Mouse (Mus musculus): ENCODE results near the gene Slc22a15. TPM values are rescaled to one million over a fixed set of nuclear protein-coding genes. Genes with fewer than 3 reads are reported as not detected.

The Slc22a15 gene
- polyA plus RNA-seq (2016; fragmentation: Nextera tagmentation; extraction: Ambion mirVana), result 6.3 and 6.4 TPM in 2 replicates

DNA sequence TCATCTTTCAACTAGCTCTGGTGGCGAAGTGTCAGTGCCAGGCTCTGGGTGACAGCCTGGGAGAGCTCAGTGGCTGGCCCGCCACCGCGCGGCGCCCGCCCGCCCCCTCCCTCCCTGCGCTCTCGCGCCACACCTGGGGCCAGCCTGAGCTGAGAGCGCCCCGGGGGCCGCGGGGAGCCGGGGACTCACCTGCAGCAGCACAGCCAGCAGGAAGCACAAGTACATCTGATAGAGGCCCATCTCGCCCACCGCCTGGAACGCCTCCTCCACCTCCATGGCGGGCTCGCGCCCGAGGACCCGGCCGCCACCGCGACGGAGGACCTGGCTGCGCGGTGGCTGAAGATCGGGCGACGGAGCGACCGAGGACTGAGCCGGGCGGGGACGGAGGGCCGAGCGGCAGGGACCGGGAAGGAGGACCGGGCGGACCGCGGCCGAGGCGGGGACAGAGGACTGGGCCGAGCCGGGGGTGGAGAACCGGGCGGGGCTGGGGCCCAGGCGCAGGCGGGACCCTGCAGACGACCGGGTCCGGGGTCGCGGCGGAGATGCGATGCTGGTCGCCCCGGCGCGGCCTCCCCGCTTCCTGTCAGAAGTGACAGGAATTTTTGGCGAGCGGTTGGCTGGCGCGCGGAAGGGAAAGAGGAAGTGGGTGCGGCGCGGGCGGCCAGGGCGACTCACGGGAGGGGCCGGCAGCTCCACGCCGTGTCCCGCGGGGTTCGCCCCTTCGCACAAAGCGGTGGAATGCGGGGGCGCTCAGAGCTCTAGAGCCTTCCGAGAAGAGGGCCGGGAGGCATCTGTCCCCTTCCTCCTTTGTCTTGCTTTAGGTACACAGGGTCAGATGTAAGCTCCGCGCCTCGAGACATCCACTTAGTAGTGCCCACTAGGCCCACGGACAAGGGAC is at the start of gene Slc22a15:
Slc22a15 (minus strand) TSS at position 611 of the 898 bp plus-strand sequence.
- peak within 1 kb of the TSS; percentile 81 for H3K4me3 ChIP-seq (replicated peaks)
- no peaks in the 10 kb centered on the region for H3K27me3 ChIP-seq
- H3K4me1 ChIP-seq, result peaks cover 22% of the 10 kb centered on the region
- H3K36me3 ChIP-seq (replicated peaks), result no peaks in the 10 kb centered on the region
- no peaks in the 10 kb centered on the region for H3K9me3 ChIP-seq
- WGBS, result under 1% methylated on average over 91 of the region's 92 CpGs
- H3K4me2 ChIP-seq, result peak within 1 kb of the TSS; percentile 66
- peak; percentile 86 for ATAC-seq (ENCODE audit: low FRiP score)
- H3K27ac ChIP-seq, result peak within 1 kb of the TSS; percentile 91
- H3K9ac ChIP-seq, result peak within 1 kb of the TSS; percentile 92

DNA sequence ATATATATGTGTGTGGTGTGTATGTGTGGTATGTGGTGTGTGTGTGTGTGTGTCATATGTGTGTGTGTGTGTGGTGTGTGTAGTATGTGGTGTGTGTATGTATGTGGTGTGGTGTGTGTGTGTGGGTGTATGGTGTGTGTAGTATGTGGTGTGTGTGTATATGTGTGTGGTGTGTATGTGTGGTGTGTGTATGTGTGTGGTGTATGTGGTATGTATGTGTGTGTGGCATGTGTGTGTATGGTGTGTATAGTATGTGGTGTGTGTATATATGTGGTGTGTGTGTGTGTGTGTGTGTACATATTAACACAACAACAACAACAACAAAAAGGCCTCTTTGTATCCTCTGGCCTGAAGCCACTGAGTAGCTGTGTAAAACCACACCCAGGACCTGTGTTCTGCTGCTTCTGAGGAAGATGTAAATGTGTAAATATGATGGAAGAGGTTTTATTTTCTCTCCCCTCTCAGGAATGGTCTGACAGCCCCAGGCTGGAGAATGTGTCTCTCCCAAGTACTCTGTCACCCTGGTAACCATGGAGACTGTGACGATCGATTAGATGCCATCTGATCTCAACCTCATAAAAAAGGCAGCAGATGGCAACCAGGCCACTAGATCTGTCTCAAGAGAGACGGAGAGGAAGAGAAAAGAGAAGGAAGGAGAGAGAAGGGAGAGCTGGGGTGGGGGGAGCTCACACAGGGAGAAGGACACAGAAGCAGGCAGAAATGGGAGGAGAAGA is 42.7 kb upstream of the Slc22a15 start:
- ATAC-seq (ENCODE audit: low FRiP score), result peak; percentile 68
- no peak overlapping the region for H3K4me2 ChIP-seq

GRCm38 (mm10) chr3:101964352-101964751 is 40.1 kb upstream of the Slc22a15 start:
- H3K4me2 ChIP-seq, result no peak overlapping the region
- H3K27me3 ChIP-seq, result peaks cover 5% of the 10 kb centered on the region; the same call in 1 of the 2 replicates
- ATAC-seq (ENCODE audit: low FRiP score), result 0 out of 2 replicates have a peak, but pooled peaks have one; percentile 33
- no peak overlapping the region for H3K4me3 ChIP-seq (replicated peaks)
- H3K36me3 ChIP-seq (replicated peaks), result no peaks in the 10 kb centered on the region
- no peaks in the 10 kb centered on the region for H3K9me3 ChIP-seq
- peaks cover 29% of the 10 kb centered on the region for H3K4me1 ChIP-seq
- 44% methylated on average over 7 of the region's 7 CpGs for WGBS
- H3K27ac ChIP-seq, result no peak overlapping the region
- H3K9ac ChIP-seq, result no peak overlapping the region

More for the DNA sequence above, 42.7 kb upstream of the Slc22a15 start:
- H3K4me1 ChIP-seq, result peaks cover 29% of the 10 kb centered on the region
- WGBS, result 29% methylated on average over 3 of the region's 3 CpGs
- no peaks in the 10 kb centered on the region for H3K9me3 ChIP-seq
- H3K4me3 ChIP-seq (replicated peaks), result no peak overlapping the region
- H3K27ac ChIP-seq, result peak overlapping the region; percentile 63
- peaks cover 5% of the 10 kb centered on the region; the same call in 1 of the 2 replicates for H3K27me3 ChIP-seq
- H3K36me3 ChIP-seq (replicated peaks), result no peaks in the 10 kb centered on the region
- H3K9ac ChIP-seq, result no peak overlapping the region

GRCm38 (mm10) chr3:101963501-101963900 is 39.2 kb upstream of the Slc22a15 start:
- peaks cover 29% of the 10 kb centered on the region for H3K4me1 ChIP-seq
- 22% methylated on average over 9 of the region's 9 CpGs for WGBS
- ATAC-seq (ENCODE audit: low FRiP score), result no peak
- no peak overlapping the region for H3K9ac ChIP-seq
- no peaks in the 10 kb centered on the region for H3K9me3 ChIP-seq
- no peaks in the 10 kb centered on the region for H3K36me3 ChIP-seq (replicated peaks)
- H3K4me2 ChIP-seq, result no peak overlapping the region
- H3K4me3 ChIP-seq (replicated peaks), result no peak overlapping the region
- peaks cover 5% of the 10 kb centered on the region; the same call in 1 of the 2 replicates for H3K27me3 ChIP-seq
- no peak overlapping the region for H3K27ac ChIP-seq

DNA sequence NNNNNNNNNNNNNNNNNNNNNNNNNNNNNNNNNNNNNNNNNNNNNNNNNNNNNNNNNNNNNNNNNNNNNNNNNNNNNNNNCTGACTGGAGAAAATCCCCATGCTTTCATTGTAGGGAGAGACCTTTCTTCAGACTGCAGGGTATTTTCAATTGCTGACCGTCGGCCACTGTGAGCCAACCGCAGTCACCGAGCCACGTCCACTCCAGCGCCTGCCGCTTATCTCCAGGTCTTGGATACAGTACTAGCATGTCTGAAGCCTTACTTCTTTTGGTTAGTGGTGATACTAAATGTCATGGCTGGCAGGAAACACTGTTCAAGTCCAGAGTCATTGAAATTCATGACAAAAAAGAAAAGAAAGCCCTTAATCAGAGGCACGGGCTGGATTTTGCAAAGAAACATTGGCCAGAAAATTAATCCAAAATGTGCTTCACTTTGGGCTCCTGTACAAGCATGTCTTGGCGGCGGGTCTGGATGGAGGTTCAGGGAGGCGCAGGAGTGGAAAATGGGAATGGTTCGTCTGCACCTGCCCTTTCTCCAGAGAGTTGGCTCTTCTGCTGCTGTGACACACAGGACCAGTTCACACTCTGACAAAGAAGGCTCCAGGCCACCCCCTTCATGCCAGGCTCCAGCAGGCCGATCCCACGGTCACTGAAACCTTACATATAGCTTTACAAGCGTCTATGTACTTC is 37.0 kb upstream of the Slc22a15 start:
- no peak for ATAC-seq (ENCODE audit: low FRiP score)
- WGBS, result 88% methylated on average over 15 of the region's 15 CpGs

GRCm38 (mm10) chr3:101958047-101958446 is 33.8 kb upstream of the Slc22a15 start:
- Histone ChIP-seq H3K4me2 (no peak overlapping the region), H3K4me3 (replicated peaks) (no peak overlapping the region), H3K36me3 (replicated peaks) (no peaks in the 10 kb centered on the region), H3K27ac (no peak overlapping the region), H3K9ac (no peak overlapping the region), H3K27me3 (peaks cover under 1% of the 10 kb centered on the region; the same call in 1 of the 2 replicates), H3K9me3 (no peaks in the 10 kb centered on the region), H3K4me1 (peaks cover under 1% of the 10 kb centered on the region)
- WGBS, result 82% methylated on average over 3 of the region's 3 CpGs
- ATAC-seq (ENCODE audit: low FRiP score), result no peak

More for the DNA sequence above, 37.0 kb upstream of the Slc22a15 start:
- H3K36me3 ChIP-seq (replicated peaks), result no peaks in the 10 kb centered on the region
- peaks cover 5% of the 10 kb centered on the region; the same call in 1 of the 2 replicates for H3K27me3 ChIP-seq
- no peak overlapping the region for H3K9ac ChIP-seq
- peaks cover 15% of the 10 kb centered on the region for H3K4me1 ChIP-seq
- H3K27ac ChIP-seq, result no peak overlapping the region
- no peaks in the 10 kb centered on the region for H3K9me3 ChIP-seq
- no peak overlapping the region for H3K4me2 ChIP-seq
- no peak overlapping the region for H3K4me3 ChIP-seq (replicated peaks)

DNA sequence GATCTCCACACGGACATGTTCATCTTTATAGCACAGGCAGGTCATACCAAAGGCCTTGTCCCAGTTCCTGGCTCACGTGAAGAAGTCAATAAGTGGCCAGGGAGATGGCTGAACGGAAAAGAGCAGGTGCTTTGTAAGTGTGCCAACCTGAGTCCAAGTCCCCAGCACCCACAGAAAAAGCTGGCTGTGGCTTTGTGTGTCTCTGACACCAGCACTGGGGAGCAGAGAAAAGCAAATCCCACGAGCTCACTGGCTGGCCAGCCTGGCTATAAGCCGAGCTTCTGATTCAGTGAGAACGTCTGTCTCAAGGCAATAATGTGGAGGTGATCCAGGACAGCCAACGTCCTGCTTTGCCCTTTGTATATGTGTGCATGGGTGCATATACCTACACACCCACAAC is 29.3 kb upstream of the Slc22a15 start:
- Histone ChIP-seq H3K36me3 (replicated peaks) (no peaks in the 10 kb centered on the region), H3K9me3 (no peaks in the 10 kb centered on the region), H3K9ac (no peak overlapping the region), H3K27me3 (no peaks in the 10 kb centered on the region; the same call in 1 of the 2 replicates), H3K4me2 (no peak overlapping the region), H3K4me3 (replicated peaks) (no peak overlapping the region), H3K27ac (no peak overlapping the region), H3K4me1 (no peaks in the 10 kb centered on the region)
- WGBS, result 76% methylated on average over 7 of the region's 7 CpGs
- no peak for ATAC-seq (ENCODE audit: low FRiP score)

- Histone ChIP-seq H3K36me3 (replicated peaks) (no peaks in the 10 kb centered on the region), H3K9ac (no peak overlapping the region), H3K27me3 (no peaks in the 10 kb centered on the region; the same call in 1 of the 2 replicates), H3K4me3 (replicated peaks) (no peak overlapping the region), H3K9me3 (no peaks in the 10 kb centered on the region), H3K4me1 (no peaks in the 10 kb centered on the region), H3K27ac (no peak overlapping the region), H3K4me2 (no peak overlapping the region)
- 90% methylated on average over 2 of the region's 2 CpGs for WGBS
- no peak for ATAC-seq (ENCODE audit: low FRiP score)
Observed at GRCm38 (mm10) chr3:101952577-101952976, 28.3 kb upstream of the Slc22a15 start.

DNA sequence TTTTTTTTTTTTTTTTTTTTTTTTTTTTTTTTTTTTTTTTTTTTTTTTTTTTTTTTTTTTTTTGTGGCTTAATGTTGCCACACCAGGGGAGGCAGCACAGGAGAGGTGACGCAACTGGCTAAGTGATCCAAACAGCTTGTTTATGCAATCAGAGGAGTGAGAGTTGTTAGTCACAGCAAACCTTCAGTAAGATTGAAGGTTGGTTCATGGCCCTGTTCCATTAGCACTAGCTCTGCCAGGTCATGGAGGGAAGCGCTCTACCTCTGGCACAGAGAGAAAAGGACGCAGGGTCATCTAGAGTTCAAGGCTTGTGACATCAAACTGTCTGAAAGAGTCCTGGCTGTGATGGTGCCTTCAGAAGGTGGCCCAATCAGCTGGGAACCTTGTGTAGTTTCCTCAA is 24.3 kb upstream of the Slc22a15 start:
- no peak for ATAC-seq (ENCODE audit: low FRiP score)
- Histone ChIP-seq H3K27ac (no peak overlapping the region), H3K36me3 (replicated peaks) (no peaks in the 10 kb centered on the region), H3K4me2 (no peak overlapping the region), H3K9ac (no peak overlapping the region), H3K4me1 (no peaks in the 10 kb centered on the region), H3K27me3 (no peaks in the 10 kb centered on the region; the same call in 1 of the 2 replicates), H3K9me3 (no peaks in the 10 kb centered on the region), H3K4me3 (replicated peaks) (no peak overlapping the region)
- 83% methylated on average over 3 of the region's 3 CpGs for WGBS

DNA sequence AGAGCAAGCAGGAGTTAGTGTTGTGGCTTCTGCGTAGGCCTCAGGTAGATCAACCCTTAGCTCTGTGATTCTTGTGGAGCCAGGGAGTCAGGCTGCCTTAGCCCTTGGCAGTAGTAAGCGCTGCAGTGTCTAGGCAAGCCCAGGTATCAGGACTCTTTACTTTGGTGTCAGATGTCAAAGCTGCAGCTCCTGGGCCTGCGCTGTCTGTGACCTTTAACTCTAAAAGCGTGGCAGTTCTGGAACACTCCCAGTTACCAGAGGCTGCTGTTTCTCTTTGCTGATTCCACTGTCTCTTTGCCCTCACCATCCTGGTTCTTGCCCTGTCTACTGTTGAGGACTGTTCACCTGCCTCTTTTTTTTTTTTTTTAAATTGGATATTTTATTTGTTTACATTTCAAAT is 23.0 kb upstream of the Slc22a15 start:
- H3K9me3 ChIP-seq, result no peaks in the 10 kb centered on the region
- no peaks in the 10 kb centered on the region for H3K4me1 ChIP-seq
- 90% methylated on average over 4 of the region's 4 CpGs for WGBS
- H3K9ac ChIP-seq, result no peak overlapping the region
- H3K4me3 ChIP-seq (replicated peaks), result no peak overlapping the region
- H3K27ac ChIP-seq, result no peak overlapping the region
- H3K4me2 ChIP-seq, result no peak overlapping the region
- no peaks in the 10 kb centered on the region; the same call in 1 of the 2 replicates for H3K27me3 ChIP-seq
- ATAC-seq (ENCODE audit: low FRiP score), result no peak
- H3K36me3 ChIP-seq (replicated peaks), result no peaks in the 10 kb centered on the region

DNA sequence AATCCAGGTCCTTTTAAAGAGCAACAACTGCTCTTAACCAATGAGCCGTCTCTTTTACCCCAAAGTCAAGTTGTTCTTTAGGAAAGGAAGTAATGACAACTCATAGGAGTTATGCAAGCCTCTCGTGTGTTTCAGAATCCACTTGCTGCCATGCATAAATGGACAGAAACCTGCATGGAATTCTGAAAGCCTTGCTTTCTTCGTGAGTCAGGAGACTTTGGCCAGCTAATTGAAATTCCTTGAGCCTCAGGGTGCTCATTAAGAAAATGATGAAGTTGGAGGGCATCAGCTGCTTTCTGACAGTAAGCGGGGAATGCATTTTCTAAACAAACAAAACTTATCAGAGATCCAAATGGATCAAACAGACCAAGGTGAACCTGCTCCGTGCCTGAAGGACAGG is 21.0 kb upstream of the Slc22a15 start:
- no peak overlapping the region for H3K4me3 ChIP-seq (replicated peaks)
- H3K4me1 ChIP-seq, result no peaks in the 10 kb centered on the region
- no peak overlapping the region for H3K27ac ChIP-seq
- H3K9ac ChIP-seq, result no peak overlapping the region
- no peak for ATAC-seq (ENCODE audit: low FRiP score)
- 61% methylated on average over 5 of the region's 5 CpGs for WGBS
- H3K27me3 ChIP-seq, result no peaks in the 10 kb centered on the region
- H3K36me3 ChIP-seq (replicated peaks), result no peaks in the 10 kb centered on the region
- no peaks in the 10 kb centered on the region for H3K9me3 ChIP-seq
- H3K4me2 ChIP-seq, result no peak overlapping the region

GRCm38 (mm10) chr3:101940418-101940817 is 16.2 kb upstream of the Slc22a15 start:
- Histone ChIP-seq H3K27me3 (no peaks in the 10 kb centered on the region), H3K36me3 (replicated peaks) (no peaks in the 10 kb centered on the region), H3K27ac (no peak overlapping the region), H3K4me3 (replicated peaks) (no peak overlapping the region), H3K4me1 (no peaks in the 10 kb centered on the region), H3K9ac (no peak overlapping the region), H3K4me2 (no peak overlapping the region), H3K9me3 (no peaks in the 10 kb centered on the region)
- 87% methylated on average over 4 of the region's 4 CpGs for WGBS
- ATAC-seq (ENCODE audit: low FRiP score), result no peak
